Mouse (Mus musculus) heart, postnatal 0 days (tissue): ENCODE measurements around the gene Mitf.

ENCODE experiments used
- CTCF ChIP-seq: IDR thresholded peaks from 2 replicates; pipeline ENCODE4 v1.5.1; 2016; ENCODE audit warnings: antibody characterized with exemption, control low read depth, low read depth
- EP300 ChIP-seq: IDR thresholded peaks from 2 replicates; pipeline ENCODE4 v1.6.1; 2016; ENCODE audit warnings: antibody characterized with exemption, low read depth

- TF ChIP-seq CTCF: no peak
- no peak for TF ChIP-seq EP300
Measured at GRCm38 (mm10) chr6:98001551-98001950, 194.7 kb downstream of the Mitf start.
